Mouse (Mus musculus): ENCODE results near the gene Nlrp4e. TPM values are rescaled to one million over a fixed set of nuclear protein-coding genes. Genes with fewer than 3 reads are reported as not detected.

The Nlrp4e gene
- not detected for total RNA-seq (2023)

DNA sequence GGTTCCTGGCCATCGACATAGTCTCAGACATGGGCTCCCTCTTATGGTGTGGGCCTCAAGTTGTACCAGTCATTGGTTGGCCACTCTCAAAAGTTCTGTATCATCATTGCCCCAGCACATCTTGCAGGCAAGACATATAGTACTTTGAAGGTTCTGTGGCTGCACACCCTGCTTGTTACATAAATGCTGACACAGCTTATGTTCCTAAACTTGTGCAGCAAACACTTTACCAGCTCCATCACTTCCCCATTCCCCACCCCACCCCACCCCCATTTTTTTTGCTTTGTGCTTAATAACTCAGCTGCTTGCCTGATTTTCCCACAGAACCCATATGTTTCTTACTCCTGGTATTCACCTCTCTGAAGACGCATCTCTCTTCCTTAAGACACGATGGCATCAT is at the start of gene Nlrp4e:
TSS of gene Nlrp4e (plus strand) at position 301 of the 400 bp plus-strand sequence.

DNA sequence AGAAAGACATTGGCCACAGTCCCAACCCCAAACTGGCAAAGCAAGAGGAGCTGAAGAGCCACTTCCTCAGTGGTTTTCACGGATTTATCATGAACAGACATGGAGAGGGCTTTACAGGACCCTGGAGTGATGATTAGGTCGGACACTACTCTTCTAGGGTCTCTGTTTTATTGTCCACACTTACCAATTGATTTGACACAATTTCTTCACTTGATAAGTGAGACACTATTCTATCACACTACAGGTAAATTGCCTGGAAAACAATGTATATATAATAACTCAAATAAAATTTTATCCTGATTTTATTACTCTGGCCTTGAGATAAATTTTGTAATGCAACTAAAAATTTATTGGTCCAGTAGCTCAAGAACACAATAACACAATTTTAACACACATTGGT is 49.4 kb upstream of the Nlrp4e start, which contains the start of gene Vmn1r166:
TSS of gene Vmn1r166 (minus strand) at position 101 of the 400 bp plus-strand sequence.

DNA sequence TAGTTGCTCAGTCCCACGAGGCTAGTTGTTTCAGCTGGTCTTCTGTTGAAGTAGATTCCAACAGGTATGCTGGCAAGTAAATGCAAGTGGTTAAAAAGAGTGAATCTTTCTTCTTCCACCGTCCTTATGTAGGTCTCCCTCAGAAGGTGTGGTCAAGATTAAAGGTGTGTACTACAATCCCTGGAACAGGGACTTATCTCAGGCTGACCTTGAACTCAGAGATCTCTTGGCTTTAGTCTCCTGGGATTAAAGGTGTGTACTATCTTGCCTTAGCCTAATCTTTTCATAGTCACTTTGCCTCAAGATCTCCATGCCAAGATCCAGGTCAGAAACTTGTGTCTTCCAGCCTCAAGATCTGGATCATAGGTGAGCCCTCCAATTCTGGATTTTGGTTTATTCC is 22.2 kb upstream of the Nlrp4e start, which contains the start of gene Gm6902:
TSS of gene Gm6902 (minus strand) at position 101 of the 400 bp plus-strand sequence.

DNA sequence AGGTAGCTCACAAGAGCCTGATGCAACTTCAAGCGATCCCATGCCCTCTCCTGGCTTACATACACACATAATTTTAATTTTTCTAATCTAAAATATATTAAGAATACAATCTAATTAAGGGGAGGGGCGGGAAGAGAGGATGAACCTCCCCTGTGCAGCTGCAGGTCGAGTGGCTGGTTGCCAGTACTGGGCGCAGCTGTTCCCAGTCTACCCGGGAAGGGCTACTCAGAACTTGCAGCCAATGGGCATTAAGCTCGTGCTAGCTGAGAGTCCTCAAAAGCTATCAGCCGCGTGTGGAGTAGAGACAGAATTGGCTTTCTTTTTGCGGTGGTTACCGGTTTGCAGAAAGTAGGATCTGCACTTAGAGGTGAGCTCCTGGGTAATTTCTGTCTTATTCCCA is 84.6 kb downstream of the Nlrp4e start, which contains the start of gene Nlrp5:
TSS of gene Nlrp5 (plus strand) at position 301 of the 400 bp plus-strand sequence.

Other genes starting within 250 kb of the Nlrp4e start
- gene Vmn1r163, start 245.7 kb upstream of the Nlrp4e start, total RNA-seq (2023) = not detected
- gene Gm8720, start 233.7 kb upstream of the Nlrp4e start, total RNA-seq (2023) = not detected
- not detected for gene Gm10662, start 156.7 kb upstream of the Nlrp4e start, total RNA-seq (2023)
- gene Vmn1r165, start 83.9 kb upstream of the Nlrp4e start, total RNA-seq (2023) = not detected
- gene Vmn1r166, start 49.5 kb upstream of the Nlrp4e start, total RNA-seq (2023) = not detected
- not detected for gene Gm6902, start 22.3 kb upstream of the Nlrp4e start, total RNA-seq (2023)
- gene Nlrp5, start 84.7 kb downstream of the Nlrp4e start, total RNA-seq (2023) = not detected
- gene Vmn1r167, start 206.0 kb downstream of the Nlrp4e start, total RNA-seq (2023) = not detected
- not detected for gene Vmn1r168, start 238.5 kb downstream of the Nlrp4e start, total RNA-seq (2023)